Mouse (Mus musculus) spleen, adult 2 months (tissue): ENCODE measurements around the gene Bco2. TPM values are rescaled to one million over a fixed set of nuclear protein-coding genes. Genes with fewer than 3 reads are reported as not detected.

Source experiments
- DNase-seq, 2 experiments: peaks; one replicate each; pipeline versions ENCODE4 v3.0.0 to v3.0.0-alpha.2; 2012 to 2021; ENCODE audit warnings: low spot score in 2 of 2, low read depth in 1 of 2
- H3K27ac ChIP-seq: fragments of 200-500 bp; 2 replicates; pipeline ENCODE4 v1.5.1; 2012; ENCODE audit warnings: low read length, inconsistent platforms; ENCODE audit not compliant: insufficient read depth
- H3K27me3 ChIP-seq: fragments of 200-500 bp; 2 replicates; pipeline ENCODE4 v1.6.1; 2012; ENCODE audit warnings: mild to moderate bottlenecking, moderate library complexity, low read length, inconsistent platforms; ENCODE audit not compliant: control insufficient read depth, insufficient read depth
- H3K36me3 ChIP-seq: fragments of 200-500 bp; 2 replicates; pipeline ENCODE4 v1.6.1; 2012; ENCODE audit warnings: mild to moderate bottlenecking, low read length, inconsistent platforms; ENCODE audit not compliant: control insufficient read depth, insufficient read depth
- H3K4me1 ChIP-seq: fragments of 200-500 bp; 2 replicates; pipeline ENCODE4 v1.6.1; 2011; ENCODE audit warnings: inconsistent platforms; ENCODE audit not compliant: control insufficient read depth, insufficient read depth, insufficient read length
- H3K4me3 ChIP-seq: fragments of 200-500 bp; 2 replicates; pipeline ENCODE4 v1.5.1; 2011; ENCODE audit warnings: mild to moderate bottlenecking, inconsistent platforms; ENCODE audit not compliant: insufficient read depth, insufficient read length; ENCODE audit errors: extremely low read depth
- CTCF ChIP-seq: fragments of 200-500 bp; IDR thresholded peaks from 2 replicates; pipeline ENCODE4 v1.5.1; 2011; ENCODE audit warnings: mild to moderate bottlenecking, inconsistent platforms; ENCODE audit not compliant: insufficient read depth, insufficient read length, insufficient replicate concordance; ENCODE audit errors: extremely low read depth
- POLR2A ChIP-seq: fragments of 200-500 bp; IDR thresholded peaks from 2 replicates; pipeline ENCODE4 v1.6.1; 2011; ENCODE audit warnings: low read depth, low read length, inconsistent platforms
- WGBS: fragments of 180-500 bp; shearing (Covaris S2); methylation state at CpG from one replicate; pipeline ENCODE4 v1.1.7; 2018; 5-methylcytosine and 5-hydroxymethylcytosine counted together
- polyA plus RNA-seq: library from polyadenylated mRNA; depleted of rRNA; stranded (reverse); fragments of >200 nt; gene quantifications from 2 replicates; pipeline ENCODE4 v1.2.3, GENCODE M21; 2012

The Bco2 gene
- polyA plus RNA-seq, 1 experiment, result 0.62 TPM

DNA sequence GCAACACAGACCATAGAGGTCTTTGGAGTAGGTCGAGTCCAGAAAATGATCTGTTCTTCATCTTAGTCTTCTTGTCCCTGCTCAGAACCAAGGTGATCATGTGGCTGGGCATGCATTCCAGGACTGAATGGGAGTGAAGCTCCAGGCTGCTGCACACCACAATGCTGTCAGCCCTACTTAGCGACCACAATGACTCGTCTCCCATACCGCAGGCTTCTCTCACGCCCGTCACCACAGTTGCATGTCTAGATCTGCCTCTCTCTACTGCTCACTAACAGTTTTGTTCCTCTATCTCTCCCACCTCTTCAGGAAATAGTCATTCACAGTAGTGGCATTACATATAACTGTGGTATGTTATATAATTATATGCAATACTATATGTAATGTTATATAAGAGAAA, 34.2 kb downstream of the Bco2 start:
- 41% methylated on average over 6 of the region's 6 CpGs for WGBS
- Histone ChIP-seq H3K36me3 (peaks cover 11% of the 10 kb centered on the region), H3K4me3 (no peak overlapping the region), H3K4me1 (no peaks in the 10 kb centered on the region), H3K27me3 (no peaks in the 10 kb centered on the region), H3K27ac (no peak overlapping the region)
- TF ChIP-seq POLR2A (no peak), CTCF (no peak)
- no peak for DNase-seq

DNA sequence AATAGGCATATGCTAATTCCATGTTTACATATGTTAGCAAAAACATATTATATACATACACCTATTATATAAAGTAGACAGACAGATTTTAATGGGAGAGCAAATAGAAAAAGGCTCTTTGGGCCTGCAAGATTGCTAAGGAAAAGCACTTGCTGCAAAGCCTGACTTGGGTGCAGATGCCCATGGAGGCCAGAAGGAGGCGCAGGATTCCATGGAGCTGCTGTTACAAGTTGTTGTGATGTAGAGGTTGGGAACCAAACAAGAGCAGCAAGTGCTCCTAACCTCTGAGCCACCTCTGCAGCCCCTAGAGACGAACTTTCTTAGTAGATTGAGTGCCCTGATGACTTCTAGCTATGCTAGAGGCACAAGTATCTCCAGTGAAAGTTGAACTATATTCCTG, 36.2 kb downstream of the Bco2 start:
- Histone ChIP-seq H3K4me1 (no peaks in the 10 kb centered on the region), H3K36me3 (peaks cover 3% of the 10 kb centered on the region), H3K27me3 (no peaks in the 10 kb centered on the region), H3K4me3 (no peak overlapping the region), H3K27ac (no peak overlapping the region)
- TF ChIP-seq CTCF (peak; percentile 29; the same call in 1 of the 2 replicates), POLR2A (no peak)
- DNase-seq, result no peak
- WGBS, result 61% methylated on average over 2 of the region's 2 CpGs

DNA sequence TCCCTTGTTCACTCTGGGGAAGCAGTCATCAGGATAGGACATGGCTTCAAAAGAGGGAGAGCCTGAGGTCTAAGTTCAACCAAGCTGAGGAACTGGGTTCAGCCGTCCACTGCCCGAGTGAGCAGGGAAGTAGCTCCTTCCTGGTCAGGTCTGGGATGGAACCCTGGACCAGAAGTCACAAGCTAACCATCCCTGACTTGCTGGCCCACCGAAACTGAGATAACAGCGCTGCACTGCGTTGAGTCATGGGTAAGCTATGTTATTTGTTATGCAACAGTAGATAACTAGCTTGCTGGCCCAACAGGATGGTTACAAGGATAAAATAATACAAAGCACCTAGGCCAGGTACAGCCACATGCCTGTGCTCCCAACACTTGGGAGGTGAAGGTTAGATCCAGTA, 39.5 kb downstream of the Bco2 start:
- no peaks in the 10 kb centered on the region for H3K36me3 ChIP-seq
- H3K4me3 ChIP-seq, result no peak overlapping the region
- 87% methylated on average over 5 of the region's 5 CpGs for WGBS
- H3K4me1 ChIP-seq, result no peaks in the 10 kb centered on the region
- TF ChIP-seq POLR2A, result no peak
- TF ChIP-seq CTCF, result no peak
- no peaks in the 10 kb centered on the region for H3K27me3 ChIP-seq
- H3K27ac ChIP-seq, result no peak overlapping the region
- no peak for DNase-seq

DNA sequence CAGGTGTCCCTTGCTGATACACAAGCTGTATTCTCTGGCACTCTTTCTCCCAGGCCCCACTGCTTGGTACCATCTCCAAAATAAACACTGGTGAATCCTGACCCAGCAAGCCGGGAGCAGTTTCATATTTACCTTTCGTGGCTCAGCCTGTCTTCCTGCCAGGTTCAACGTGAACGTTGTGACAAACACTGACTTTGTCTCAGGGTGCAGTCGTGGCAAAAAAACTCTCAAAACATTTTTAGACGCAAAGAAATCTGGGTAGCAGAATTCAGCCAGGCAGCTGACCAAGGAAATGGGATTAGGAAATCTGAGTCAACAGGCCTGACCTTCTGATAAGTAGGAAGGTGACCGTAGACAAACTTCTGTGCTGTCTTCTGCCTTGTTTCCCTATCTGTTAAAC, 47.4 kb downstream of the Bco2 start:
- Histone ChIP-seq H3K27ac (no peak overlapping the region), H3K27me3 (no peaks in the 10 kb centered on the region), H3K4me3 (no peak overlapping the region), H3K4me1 (no peaks in the 10 kb centered on the region), H3K36me3 (no peaks in the 10 kb centered on the region)
- no peak for TF ChIP-seq POLR2A
- TF ChIP-seq CTCF, result no peak
- DNase-seq, result no peak
- 70% methylated on average over 7 of the region's 7 CpGs for WGBS

DNA sequence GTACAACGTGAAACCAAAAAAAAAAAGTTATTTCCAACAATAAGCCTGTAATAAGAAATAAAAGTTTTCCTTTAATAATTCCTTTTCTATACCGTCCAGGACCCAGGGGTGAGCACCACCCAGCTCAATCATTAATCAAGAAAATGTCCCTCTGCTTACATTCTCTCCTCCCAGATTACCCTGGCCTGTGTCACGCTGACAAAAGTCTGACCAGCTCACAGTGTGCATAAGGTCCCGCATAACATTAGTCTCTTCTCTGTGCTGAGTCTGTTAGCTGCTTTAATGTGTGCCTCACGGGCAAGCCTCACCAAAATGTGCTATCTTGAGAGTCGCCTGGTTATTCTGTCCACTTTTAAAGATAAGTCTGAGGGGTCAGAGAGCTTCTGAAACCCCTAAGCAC, 49.6 kb downstream of the Bco2 start:
- Histone ChIP-seq H3K27me3 (no peaks in the 10 kb centered on the region), H3K36me3 (no peaks in the 10 kb centered on the region), H3K4me1 (no peaks in the 10 kb centered on the region), H3K4me3 (no peak overlapping the region), H3K27ac (no peak overlapping the region)
- 89% methylated on average over 6 of the region's 6 CpGs for WGBS
- TF ChIP-seq CTCF (no peak), POLR2A (no peak)
- no peak for DNase-seq

DNA sequence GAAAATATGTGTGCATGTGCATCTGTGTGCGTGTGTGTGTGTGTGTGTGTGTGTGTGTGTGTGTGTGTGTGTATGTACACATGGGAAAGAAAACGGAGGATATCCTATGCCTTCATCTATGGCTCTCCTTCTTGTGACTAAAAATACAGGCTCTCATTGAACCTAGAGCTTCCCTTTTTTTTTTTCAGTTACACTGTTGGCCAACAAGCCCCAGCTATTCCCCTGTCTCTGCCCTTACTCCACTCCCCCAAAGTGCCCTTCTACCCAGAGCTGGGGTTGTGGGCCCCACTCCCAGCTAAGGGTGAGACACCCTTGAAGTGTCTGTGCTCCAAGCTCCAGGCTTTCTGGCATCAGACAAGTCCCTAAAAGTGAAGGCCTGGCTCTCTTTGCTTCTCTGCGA, 52.0 kb downstream of the Bco2 start:
- H3K36me3 ChIP-seq, result no peaks in the 10 kb centered on the region

DNA sequence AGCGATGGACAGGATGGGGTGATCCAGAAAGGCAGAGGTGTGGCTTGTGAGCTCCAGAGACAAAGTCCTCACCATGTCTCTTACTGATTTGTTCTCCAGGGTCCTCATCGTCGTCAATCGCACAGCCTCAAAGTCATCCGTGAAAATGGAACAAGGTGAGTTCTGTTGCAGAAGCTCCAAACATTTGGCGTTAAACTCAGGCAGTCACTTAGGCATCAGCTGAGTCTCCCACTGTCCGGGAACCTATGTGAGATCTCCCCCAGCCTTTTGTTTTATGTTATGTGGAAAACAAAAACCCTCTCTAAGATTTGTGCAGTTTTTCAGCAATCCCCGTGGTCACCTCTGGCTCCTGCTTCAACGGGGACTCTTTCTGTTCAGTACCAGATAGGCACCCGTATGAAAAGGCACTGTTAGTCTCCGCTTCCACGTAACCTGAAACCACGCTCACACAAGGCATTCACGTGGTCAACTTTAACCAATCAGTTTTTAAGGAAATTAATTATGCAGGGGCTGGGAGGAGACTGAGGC, 53.9 kb downstream of the Bco2 start:
- no peaks in the 10 kb centered on the region for H3K36me3 ChIP-seq
- DNase-seq, result no peak
- peaks cover 3% of the 10 kb centered on the region; the same call in 1 of the 2 replicates for H3K4me1 ChIP-seq
- H3K27ac ChIP-seq, result no peak overlapping the region
- H3K27me3 ChIP-seq, result no peaks in the 10 kb centered on the region
- H3K4me3 ChIP-seq, result peak overlapping the region; percentile 0; the same call in 1 of the 2 replicates
- no peak for TF ChIP-seq CTCF
- no peak for TF ChIP-seq POLR2A
- 33% methylated on average over 14 of the region's 14 CpGs for WGBS

More for the DNA sequence above, 52.0 kb downstream of the Bco2 start:
- Histone ChIP-seq H3K4me3 (no peak overlapping the region), H3K27ac (no peak overlapping the region), H3K27me3 (no peaks in the 10 kb centered on the region), H3K4me1 (peaks cover 3% of the 10 kb centered on the region; the same call in 1 of the 2 replicates)
- 57% methylated on average over 3 of the region's 3 CpGs for WGBS
- DNase-seq, result no peak
- no peak for TF ChIP-seq POLR2A
- no peak for TF ChIP-seq CTCF
